Mouse (Mus musculus): ENCODE measurements around the gene Pikfyve. TPM values are rescaled to one million over a fixed set of nuclear protein-coding genes. Genes with fewer than 3 reads are reported as not detected.
A peak's percentile ranks its signal among the peaks of the same experiment; 100 is the strongest.

Pikfyve gene
- polyA plus RNA-seq, 1 experiment from 2014 or later, result 5.5 TPM

GRCm38 (mm10) chr1:65178902-65179432 lies 7.5 kb upstream of the Pikfyve start:
- H3K4me3 ChIP-seq (ENCODE audit: low read length), result peak overlapping the region; percentile 83
- H3K9ac ChIP-seq (ENCODE audit: low read length), result peak overlapping the region; percentile 83
- H3K9me3 ChIP-seq (replicated peaks; ENCODE audit: control insufficient read depth, low read length), result no peaks in the 10 kb centered on the region
- no peaks in the 10 kb centered on the region for H3K27me3 ChIP-seq (ENCODE audit: control insufficient read depth, insufficient read depth, low read length)
- under 1% methylated on average over 39 of the region's 39 CpGs for WGBS
- peaks cover 11% of the 10 kb centered on the region for H3K4me1 ChIP-seq (ENCODE audit: control insufficient read depth, insufficient read depth, low read length)
- peak overlapping the region; percentile 85 for H3K4me2 ChIP-seq (ENCODE audit: low read depth, low read length)
- H3K36me3 ChIP-seq (ENCODE audit: control insufficient read depth, insufficient read depth), result peaks cover 5% of the 10 kb centered on the region; the same call in 1 of the 2 replicates
- H3K27ac ChIP-seq (ENCODE audit: low read length), result peak overlapping the region; percentile 97
- ATAC-seq (replicated peaks; ENCODE audit: extremely low read depth, insufficient read depth, low FRiP score), result peak; percentile 92

- WGBS, result 1% methylated on average over 11 of the region's 11 CpGs
These were observed 6.7 kb upstream of the Pikfyve start for GRCm38 (mm10) chr1:65179634-65180249.

GRCm38 (mm10) chr1:65181459-65181858 lies 5.0 kb upstream of the Pikfyve start:
- H3K4me2 ChIP-seq (ENCODE audit: low read depth, low read length), result no peak overlapping the region
- peaks cover 11% of the 10 kb centered on the region for H3K4me1 ChIP-seq (ENCODE audit: control insufficient read depth, insufficient read depth, low read length)
- no peaks in the 10 kb centered on the region for H3K27me3 ChIP-seq (ENCODE audit: control insufficient read depth, insufficient read depth, low read length)
- no peak overlapping the region for H3K9ac ChIP-seq (ENCODE audit: low read length)
- 66% methylated on average over 5 of the region's 5 CpGs for WGBS
- ATAC-seq (replicated peaks; ENCODE audit: extremely low read depth, insufficient read depth, low FRiP score), result no peak
- no peak overlapping the region for H3K4me3 ChIP-seq (ENCODE audit: low read length)
- no peaks in the 10 kb centered on the region for H3K9me3 ChIP-seq (replicated peaks; ENCODE audit: control insufficient read depth, low read length)
- H3K27ac ChIP-seq (ENCODE audit: low read length), result no peak overlapping the region
- H3K36me3 ChIP-seq (ENCODE audit: control insufficient read depth, insufficient read depth), result no peaks in the 10 kb centered on the region

More at GRCm38 (mm10) chr1:65179634-65180249, 6.7 kb upstream of the Pikfyve start:
- H3K4me3 ChIP-seq (ENCODE audit: low read length), result peak overlapping the region; percentile 83
- no peak for ATAC-seq (replicated peaks; ENCODE audit: extremely low read depth, insufficient read depth, low FRiP score)
- no peaks in the 10 kb centered on the region for H3K27me3 ChIP-seq (ENCODE audit: control insufficient read depth, insufficient read depth, low read length)
- H3K27ac ChIP-seq (ENCODE audit: low read length), result peak overlapping the region; percentile 97
- peak overlapping the region; percentile 85 for H3K4me2 ChIP-seq (ENCODE audit: low read depth, low read length)
- peaks cover 11% of the 10 kb centered on the region for H3K4me1 ChIP-seq (ENCODE audit: control insufficient read depth, insufficient read depth, low read length)
- no peaks in the 10 kb centered on the region for H3K9me3 ChIP-seq (replicated peaks; ENCODE audit: control insufficient read depth, low read length)
- H3K36me3 ChIP-seq (ENCODE audit: control insufficient read depth, insufficient read depth), result peaks cover under 1% of the 10 kb centered on the region; the same call in 1 of the 2 replicates
- peak overlapping the region; percentile 77 for H3K9ac ChIP-seq (ENCODE audit: low read length)

GRCm38 (mm10) chr1:65183994-65184393 lies 2.5 kb upstream of the Pikfyve start:
- Histone ChIP-seq H3K4me3 (ENCODE audit: low read length) (no peak overlapping the region), H3K27ac (ENCODE audit: low read length) (no peak overlapping the region), H3K9me3 (replicated peaks; ENCODE audit: control insufficient read depth, low read length) (no peaks in the 10 kb centered on the region), H3K4me1 (ENCODE audit: control insufficient read depth, insufficient read depth, low read length) (peaks cover 8% of the 10 kb centered on the region; the same call in 1 of the 2 replicates), H3K36me3 (ENCODE audit: control insufficient read depth, insufficient read depth) (no peaks in the 10 kb centered on the region), H3K4me2 (ENCODE audit: low read depth, low read length) (no peak overlapping the region), H3K9ac (ENCODE audit: low read length) (no peak overlapping the region), H3K27me3 (ENCODE audit: control insufficient read depth, insufficient read depth, low read length) (no peaks in the 10 kb centered on the region)
- ATAC-seq (replicated peaks; ENCODE audit: extremely low read depth, insufficient read depth, low FRiP score), result no peak
- WGBS, result 88% methylated on average over 2 of the region's 2 CpGs

- Histone ChIP-seq H3K27ac (ENCODE audit: low read length) (no peak overlapping the region), H3K4me1 (ENCODE audit: control insufficient read depth, insufficient read depth, low read length) (peaks cover 8% of the 10 kb centered on the region; the same call in 1 of the 2 replicates), H3K9me3 (replicated peaks; ENCODE audit: control insufficient read depth, low read length) (no peaks in the 10 kb centered on the region), H3K27me3 (ENCODE audit: control insufficient read depth, insufficient read depth, low read length) (no peaks in the 10 kb centered on the region), H3K4me2 (ENCODE audit: low read depth, low read length) (no peak overlapping the region), H3K9ac (ENCODE audit: low read length) (no peak overlapping the region), H3K4me3 (ENCODE audit: low read length) (no peak overlapping the region), H3K36me3 (ENCODE audit: control insufficient read depth, insufficient read depth) (no peaks in the 10 kb centered on the region)
- ATAC-seq (replicated peaks; ENCODE audit: extremely low read depth, insufficient read depth, low FRiP score), result no peak
- 86% methylated on average over 8 of the region's 8 CpGs for whole genome bisulfite sequencing
These were observed 1.5 kb upstream of the Pikfyve start for GRCm38 (mm10) chr1:65185011-65185410.

GRCm38 (mm10) chr1:65185524-65186205 lies 818 bp upstream of the Pikfyve start:
- no peak for ATAC-seq (replicated peaks; ENCODE audit: extremely low read depth, insufficient read depth, low FRiP score)
- Histone ChIP-seq H3K27ac (ENCODE audit: low read length) (peak overlapping the region; percentile 81), H3K27me3 (ENCODE audit: control insufficient read depth, insufficient read depth, low read length) (no peaks in the 10 kb centered on the region), H3K4me2 (ENCODE audit: low read depth, low read length) (peak overlapping the region; percentile 76), H3K9me3 (replicated peaks; ENCODE audit: control insufficient read depth, low read length) (no peaks in the 10 kb centered on the region), H3K4me3 (ENCODE audit: low read length) (peak overlapping the region; percentile 99), H3K9ac (ENCODE audit: low read length) (peak overlapping the region; percentile 69), H3K36me3 (ENCODE audit: control insufficient read depth, insufficient read depth) (no peaks in the 10 kb centered on the region), H3K4me1 (ENCODE audit: control insufficient read depth, insufficient read depth, low read length) (peaks cover 8% of the 10 kb centered on the region; the same call in 1 of the 2 replicates)
- 18% methylated on average over 12 of the region's 12 CpGs for WGBS

- Histone ChIP-seq H3K4me1 (ENCODE audit: control insufficient read depth, insufficient read depth, low read length) (peaks cover 8% of the 10 kb centered on the region; the same call in 1 of the 2 replicates), H3K4me2 (ENCODE audit: low read depth, low read length) (peak overlapping the region; percentile 88), H3K9me3 (replicated peaks; ENCODE audit: control insufficient read depth, low read length) (no peaks in the 10 kb centered on the region), H3K4me3 (ENCODE audit: low read length) (peak overlapping the region; percentile 99), H3K27ac (ENCODE audit: low read length) (peak overlapping the region; percentile 88), H3K27me3 (ENCODE audit: control insufficient read depth, insufficient read depth, low read length) (no peaks in the 10 kb centered on the region), H3K9ac (ENCODE audit: low read length) (peak overlapping the region; percentile 93), H3K36me3 (ENCODE audit: control insufficient read depth, insufficient read depth) (peaks cover 1% of the 10 kb centered on the region; the same call in 1 of the 2 replicates)
- 0% methylated on average over 6 of the region's 6 CpGs for WGBS
- ATAC-seq (replicated peaks; ENCODE audit: extremely low read depth, insufficient read depth, low FRiP score), result peak; percentile 8; the same call in 1 of the 2 replicates
These were observed 569 bp downstream of the Pikfyve start for GRCm38 (mm10) chr1:65187074-65187430.

GRCm38 (mm10) chr1:65190172-65190571 lies 3.7 kb downstream of the Pikfyve start:
- H3K4me1 ChIP-seq (ENCODE audit: control insufficient read depth, insufficient read depth, low read length), result peaks cover 8% of the 10 kb centered on the region; the same call in 1 of the 2 replicates
- 86% methylated on average over 4 of the region's 4 CpGs for WGBS

GRCm38 (mm10) chr1:65193226-65193625 lies 6.7 kb downstream of the Pikfyve start:
- Histone ChIP-seq H3K9me3 (replicated peaks; ENCODE audit: control insufficient read depth, low read length) (no peaks in the 10 kb centered on the region), H3K9ac (ENCODE audit: low read length) (no peak overlapping the region), H3K27ac (ENCODE audit: low read length) (no peak overlapping the region), H3K4me3 (ENCODE audit: low read length) (no peak overlapping the region), H3K36me3 (ENCODE audit: control insufficient read depth, insufficient read depth) (peaks cover 27% of the 10 kb centered on the region), H3K4me2 (ENCODE audit: low read depth, low read length) (no peak overlapping the region), H3K27me3 (ENCODE audit: control insufficient read depth, insufficient read depth, low read length) (no peaks in the 10 kb centered on the region), H3K4me1 (ENCODE audit: control insufficient read depth, insufficient read depth, low read length) (no peaks in the 10 kb centered on the region)
- ATAC-seq (replicated peaks; ENCODE audit: extremely low read depth, insufficient read depth, low FRiP score), result no peak
- WGBS, result 91% methylated on average over 2 of the region's 2 CpGs

More at GRCm38 (mm10) chr1:65190172-65190571, 3.7 kb downstream of the Pikfyve start:
- Histone ChIP-seq H3K36me3 (ENCODE audit: control insufficient read depth, insufficient read depth) (peaks cover 15% of the 10 kb centered on the region), H3K4me2 (ENCODE audit: low read depth, low read length) (no peak overlapping the region), H3K27ac (ENCODE audit: low read length) (no peak overlapping the region), H3K4me3 (ENCODE audit: low read length) (no peak overlapping the region), H3K9ac (ENCODE audit: low read length) (no peak overlapping the region), H3K9me3 (replicated peaks; ENCODE audit: control insufficient read depth, low read length) (no peaks in the 10 kb centered on the region), H3K27me3 (ENCODE audit: control insufficient read depth, insufficient read depth, low read length) (no peaks in the 10 kb centered on the region)
- ATAC-seq (replicated peaks; ENCODE audit: extremely low read depth, insufficient read depth, low FRiP score), result no peak

All from heart, embryonic 16.5 days (tissue).